Mouse (Mus musculus) lung, embryonic 14.5 days (tissue): ENCODE data around the gene Cfap54. TPM values are rescaled to one million over a fixed set of nuclear protein-coding genes. Genes with fewer than 3 reads are reported as not detected.

Source experiments
- ATAC-seq: fragments of 200-750 bp; cut with Nextera tagmentation; 2 replicates; pipeline ENCODE4 v1.8.0; 2017; ENCODE audit warnings: mild to moderate bottlenecking, moderate TSS enrichment, moderate library complexity; ENCODE audit not compliant: insufficient read depth
- DNase-seq: peaks from one replicate; pipeline ENCODE4 v3.0.0-alpha.2; 2015
- H3K27ac ChIP-seq: fragments of 300-500 bp; sonication (generic); 2 replicates; pipeline ENCODE4 v1.5.1; 2014; ENCODE audit warnings: low read depth, mild to moderate bottlenecking, moderate library complexity
- H3K27me3 ChIP-seq: fragments of 300-500 bp; sonication (generic); 2 replicates; pipeline ENCODE4 v1.6.1; 2014; ENCODE audit warnings: low read length, control low read depth; ENCODE audit not compliant: insufficient read depth
- H3K36me3 ChIP-seq: fragments of 300-500 bp; sonication (generic); 2 replicates; pipeline ENCODE4 v1.6.1; 2014; ENCODE audit warnings: control low read depth; ENCODE audit not compliant: insufficient read depth
- H3K4me1 ChIP-seq: fragments of 300-500 bp; sonication (generic); 2 replicates; pipeline ENCODE4 v1.6.1; 2014; ENCODE audit warnings: antibody characterized with exemption, control low read depth; ENCODE audit not compliant: insufficient read depth
- H3K4me2 ChIP-seq: fragments of 300-500 bp; sonication (generic); 2 replicates; pipeline ENCODE4 v1.6.1; 2014; ENCODE audit warnings: mild to moderate bottlenecking
- H3K4me3 ChIP-seq: fragments of 300-500 bp; sonication (generic); 2 replicates; pipeline ENCODE4 v1.5.1; 2014; ENCODE audit warnings: low read depth, low read length
- H3K9ac ChIP-seq: fragments of 300-500 bp; sonication (generic); 2 replicates; pipeline ENCODE4 v1.6.1; 2014
- H3K9me3 ChIP-seq: fragments of 300-500 bp; sonication (generic); 2 replicates; pipeline ENCODE4 v1.6.1; 2016; ENCODE audit warnings: low read depth, low read length, control low read depth
- CTCF ChIP-seq: IDR thresholded peaks from 2 replicates; pipeline ENCODE4 v1.5.1; 2016; ENCODE audit warnings: antibody characterized with exemption, low read depth
- WGBS: fragments of 180-500 bp; shearing (Covaris S2); extraction: QIAGEN DNeasy Blood & Tissue Kit; methylation state at CpG from one replicate; pipeline ENCODE4 v1.1.7; 2014; 5-methylcytosine and 5-hydroxymethylcytosine counted together
- polyA plus RNA-seq: library from polyadenylated mRNA; unstranded; fragments of >200 nt; fragmentation: Nextera tagmentation; extraction: Ambion mirVana; gene quantifications from 2 replicates; pipeline ENCODE4 v1.2.1, GENCODE M21; 2014

Gene Cfap54
- polyA plus RNA-seq, 1 experiment from 2014 or later: 0.70 TPM

- ATAC-seq: no peak
- TF ChIP-seq CTCF: no peak
- no peak overlapping the region for H3K9ac ChIP-seq
- no peak for DNase-seq
- no peaks in the 10 kb centered on the region for H3K4me1 ChIP-seq
- no peak overlapping the region for H3K27ac ChIP-seq
- H3K27me3 ChIP-seq: no peaks in the 10 kb centered on the region
- no peak overlapping the region for H3K4me3 ChIP-seq
- no peak overlapping the region for H3K4me2 ChIP-seq
- H3K9me3 ChIP-seq: no peaks in the 10 kb centered on the region
- H3K36me3 ChIP-seq: no peaks in the 10 kb centered on the region
- 78% methylated on average over 8 of the region's 8 CpGs for WGBS
Measured at GRCm38 (mm10) chr10:93113968-93114367, 32.5 kb upstream of the Cfap54 start.

DNA sequence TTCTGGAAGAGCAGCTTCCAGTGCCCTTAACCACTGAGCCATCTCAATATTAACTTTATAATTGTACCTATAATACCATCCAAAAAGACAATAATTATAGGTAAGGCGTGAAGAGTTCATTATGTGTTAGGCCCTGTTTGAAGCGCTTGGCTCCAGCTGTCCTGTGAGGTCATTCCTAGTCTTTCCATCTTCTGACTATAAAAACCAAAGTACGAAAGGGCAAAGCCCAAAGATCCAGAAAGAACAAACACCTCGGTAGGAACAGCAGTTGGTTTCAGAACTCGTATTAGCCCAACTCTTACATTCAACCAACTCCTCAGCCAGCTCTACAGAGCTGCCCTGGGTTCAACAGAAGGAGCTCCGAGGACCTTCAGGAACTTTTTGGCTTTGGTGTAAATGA, 30.6 kb upstream of the Cfap54 start:
- Histone ChIP-seq H3K4me1 (no peaks in the 10 kb centered on the region), H3K36me3 (no peaks in the 10 kb centered on the region), H3K9me3 (no peaks in the 10 kb centered on the region), H3K27me3 (no peaks in the 10 kb centered on the region), H3K4me2 (no peak overlapping the region), H3K27ac (no peak overlapping the region), H3K9ac (no peak overlapping the region), H3K4me3 (no peak overlapping the region)
- no peak for ATAC-seq
- no peak for DNase-seq
- 90% methylated on average over 6 of the region's 6 CpGs for WGBS
- no peak for TF ChIP-seq CTCF

GRCm38 (mm10) chr10:93111412-93111811, 30.0 kb upstream of the Cfap54 start:
- DNase-seq: peak; percentile 39
- whole genome bisulfite sequencing: 38% methylated on average over 8 of the region's 8 CpGs
- no peak for TF ChIP-seq CTCF
- Histone ChIP-seq H3K27ac (no peak overlapping the region), H3K9ac (no peak overlapping the region), H3K4me1 (no peaks in the 10 kb centered on the region), H3K4me2 (no peak overlapping the region), H3K4me3 (no peak overlapping the region), H3K9me3 (no peaks in the 10 kb centered on the region), H3K27me3 (no peaks in the 10 kb centered on the region), H3K36me3 (no peaks in the 10 kb centered on the region)
- ATAC-seq: peak; percentile 47; the same call in 1 of the 2 replicates

DNA sequence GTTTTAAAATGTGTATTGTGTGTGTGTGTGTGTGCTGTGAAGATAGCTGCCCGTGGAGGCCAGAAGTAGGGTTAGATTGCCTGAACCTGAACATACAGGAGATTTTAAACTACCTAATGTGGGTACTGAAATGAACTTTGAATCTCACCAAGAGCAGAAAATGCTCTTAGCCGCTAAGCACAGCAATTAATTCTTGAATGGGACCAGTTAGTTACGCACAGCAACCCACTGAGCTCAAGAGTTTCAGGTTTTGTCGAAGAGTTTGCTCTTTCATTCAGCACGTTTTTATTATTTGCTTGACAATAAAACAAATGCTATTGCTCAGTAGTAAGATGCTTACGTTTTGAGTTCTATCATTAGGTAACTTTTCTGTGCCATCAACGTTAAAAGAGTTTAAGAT, 23.9 kb upstream of the Cfap54 start:
- no peaks in the 10 kb centered on the region for H3K27me3 ChIP-seq
- no peak for ATAC-seq
- 88% methylated on average over 7 of the region's 7 CpGs for WGBS

GRCm38 (mm10) chr10:93104357-93104756, 22.9 kb upstream of the Cfap54 start:
- H3K9me3 ChIP-seq: no peaks in the 10 kb centered on the region
- DNase-seq (no peak), ATAC-seq (no peak)
- no peak overlapping the region for H3K4me3 ChIP-seq
- H3K27me3 ChIP-seq: no peaks in the 10 kb centered on the region
- H3K27ac ChIP-seq: no peak overlapping the region
- no peaks in the 10 kb centered on the region for H3K36me3 ChIP-seq
- no peaks in the 10 kb centered on the region for H3K4me1 ChIP-seq
- 44% methylated on average over 6 of the region's 6 CpGs for WGBS
- no peak overlapping the region for H3K9ac ChIP-seq
- TF ChIP-seq CTCF: no peak
- no peak overlapping the region for H3K4me2 ChIP-seq

More for the DNA sequence above, 23.9 kb upstream of the Cfap54 start:
- Histone ChIP-seq H3K4me1 (no peaks in the 10 kb centered on the region), H3K4me2 (no peak overlapping the region), H3K4me3 (no peak overlapping the region), H3K27ac (no peak overlapping the region), H3K9me3 (no peaks in the 10 kb centered on the region), H3K36me3 (no peaks in the 10 kb centered on the region), H3K9ac (no peak overlapping the region)
- no peak for DNase-seq
- TF ChIP-seq CTCF: no peak

DNA sequence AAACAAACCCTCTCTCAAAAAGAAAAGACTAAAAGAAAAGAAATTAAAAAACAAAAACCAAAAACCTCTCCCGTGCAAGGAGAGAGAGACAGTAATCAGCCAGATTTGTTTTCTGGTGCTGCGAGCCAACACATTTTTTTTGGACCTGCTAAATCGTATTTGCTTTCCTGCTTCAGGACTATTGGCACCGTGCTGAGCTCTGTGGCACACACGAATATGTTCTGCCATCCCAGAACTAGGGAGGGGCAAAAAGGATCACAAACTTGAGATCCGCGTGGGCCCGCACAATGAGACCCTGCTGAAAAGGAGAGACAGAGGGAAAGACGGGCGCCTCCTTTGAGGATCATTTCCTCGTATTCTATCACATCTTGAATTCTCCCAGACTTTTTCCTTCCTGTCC, 22.3 kb upstream of the Cfap54 start:
- TF ChIP-seq CTCF: no peak
- H3K4me3 ChIP-seq: no peak overlapping the region
- no peak overlapping the region for H3K4me2 ChIP-seq
- DNase-seq: no peak
- no peaks in the 10 kb centered on the region for H3K36me3 ChIP-seq
- H3K27ac ChIP-seq: no peak overlapping the region
- no peaks in the 10 kb centered on the region for H3K27me3 ChIP-seq
- 68% methylated on average over 11 of the region's 11 CpGs for WGBS
- H3K9ac ChIP-seq: no peak overlapping the region
- ATAC-seq: no peak
- no peaks in the 10 kb centered on the region for H3K9me3 ChIP-seq
- no peaks in the 10 kb centered on the region for H3K4me1 ChIP-seq

- Histone ChIP-seq H3K9me3 (no peaks in the 10 kb centered on the region), H3K9ac (no peak overlapping the region), H3K27me3 (no peaks in the 10 kb centered on the region), H3K27ac (no peak overlapping the region), H3K36me3 (no peaks in the 10 kb centered on the region), H3K4me2 (no peak overlapping the region), H3K4me1 (no peaks in the 10 kb centered on the region), H3K4me3 (no peak overlapping the region)
- DNase-seq: no peak
- 41% methylated on average over 5 of the region's 5 CpGs for WGBS
- no peak for ATAC-seq
- no peak for TF ChIP-seq CTCF
Measured at GRCm38 (mm10) chr10:93102321-93102720, 20.9 kb upstream of the Cfap54 start.

- H3K4me1 ChIP-seq: no peaks in the 10 kb centered on the region
- H3K27ac ChIP-seq: peak overlapping the region; percentile 51
- 56% methylated on average over 7 of the region's 7 CpGs for WGBS
- no peak overlapping the region for H3K4me3 ChIP-seq
- no peaks in the 10 kb centered on the region for H3K9me3 ChIP-seq
- DNase-seq (peak; percentile 58), ATAC-seq (peak; percentile 72)
- no peak for TF ChIP-seq CTCF
- no peak overlapping the region for H3K4me2 ChIP-seq
- H3K9ac ChIP-seq: no peak overlapping the region
- no peaks in the 10 kb centered on the region for H3K27me3 ChIP-seq
- H3K36me3 ChIP-seq: no peaks in the 10 kb centered on the region
Measured at GRCm38 (mm10) chr10:93098211-93098805, 16.9 kb upstream of the Cfap54 start.
